Mouse (Mus musculus) mammary gland, adult 2 months (tissue): ENCODE data around the gene Ano4. TPM values are rescaled to one million over a fixed set of nuclear protein-coding genes. Genes with fewer than 3 reads are reported as not detected.

Experiments used
- polyA plus RNA-seq: library from polyadenylated mRNA; depleted of rRNA; stranded (reverse); fragments of >200 nt; gene quantifications from 2 replicates; pipeline ENCODE4 v1.2.3, GENCODE M21; 2012; ENCODE audit warnings: low replicate concordance; rRNA removed

Gene Ano4
- 0.41 and 0.66 TPM in 2 replicates for polyA plus RNA-seq

GRCm38 (mm10) chr10:89344491-89345195, at the start of gene Ano4:
TSS of gene Ano4 (minus strand) at chr10:89344762.

Other genes starting within 250 kb of the Ano4 start
- gene Gas2l3, start 99.2 kb upstream of the Ano4 start, polyA plus RNA-seq: 0.61 and 1.8 TPM in 2 replicates
- 0.37 and 0.39 TPM in 2 replicates for gene Nr1h4, start 188.8 kb upstream of the Ano4 start, polyA plus RNA-seq